Mouse (Mus musculus): ENCODE measurements around the gene Olfm2. TPM values are rescaled to one million over a fixed set of nuclear protein-coding genes. Genes with fewer than 3 reads are reported as not detected.

The Olfm2 gene
- under 1 TPM; 0.20 TPM for total RNA-seq (2021)
- long read RNA-seq, experiment 1: 0 reads
- long read RNA-seq, experiment 2, partial matches to known transcripts: 0 of 1 reads
- long read RNA-seq, experiment 2, other reads (novel, unspliced or antisense): 1 of 1 reads

GRCm38 (mm10) chr9:20746017-20746660 lies at the start of gene Olfm2:
Gene Olfm2, minus strand, starts transcription at chr9:20746349.
- H3K4me3 ChIP-seq: peak within 1 kb of the TSS; percentile 43
- DNase-seq: no peak
- intact Hi-C loops (cut with DNase I): no loop called here
- no peak within 1 kb of the TSS for H3K27ac ChIP-seq
- TF ChIP-seq CTCF (IDR thresholded peaks at IDR 0.05): no peak

GRCm38 (mm10) chr9:20794108-20794806 lies 48.1 kb upstream of the Olfm2 start:
- H3K4me3 ChIP-seq: no peak overlapping the region
- DNase-seq: peak; percentile 60
- intact Hi-C loops (cut with DNase I): no loop called here
- TF ChIP-seq CTCF (IDR thresholded peaks at IDR 0.05): no peak
- H3K27ac ChIP-seq: peak overlapping the region; percentile 71

- no peak overlapping the region for H3K4me3 ChIP-seq
- no peak for TF ChIP-seq CTCF (IDR thresholded peaks at IDR 0.05)
- no peak for DNase-seq
- intact Hi-C loops (cut with DNase I): no loop called here
- no peak overlapping the region for H3K27ac ChIP-seq
Observed at GRCm38 (mm10) chr9:20790345-20790744, 44.2 kb upstream of the Olfm2 start.

- no peak for DNase-seq
- no peak overlapping the region for H3K4me3 ChIP-seq
- H3K27ac ChIP-seq: no peak overlapping the region
- TF ChIP-seq CTCF (IDR thresholded peaks at IDR 0.05): no peak
- intact Hi-C loops (cut with DNase I): no loop called here
Observed at GRCm38 (mm10) chr9:20789651-20790050, 43.5 kb upstream of the Olfm2 start.

GRCm38 (mm10) chr9:20787992-20788391 lies 41.8 kb upstream of the Olfm2 start:
- H3K27ac ChIP-seq: no peak overlapping the region
- intact Hi-C loops (cut with DNase I): no loop called here
- no peak for DNase-seq
- TF ChIP-seq CTCF (IDR thresholded peaks at IDR 0.05): peak; percentile 14; the same call in 1 of the 2 replicates
- no peak overlapping the region for H3K4me3 ChIP-seq

- no peak overlapping the region for H3K27ac ChIP-seq
- H3K4me3 ChIP-seq: no peak overlapping the region
- intact Hi-C loops (cut with DNase I): no loop called here
- DNase-seq: no peak
- TF ChIP-seq CTCF (IDR thresholded peaks at IDR 0.05): no peak
Observed at GRCm38 (mm10) chr9:20785055-20785454, 38.9 kb upstream of the Olfm2 start.

GRCm38 (mm10) chr9:20781286-20781685 lies 35.1 kb upstream of the Olfm2 start:
- Histone ChIP-seq H3K4me3 (no peak overlapping the region), H3K27ac (no peak overlapping the region)
- DNase-seq: no peak
- intact Hi-C loops (cut with DNase I): no loop called here
- no peak for TF ChIP-seq CTCF (IDR thresholded peaks at IDR 0.05)

GRCm38 (mm10) chr9:20765274-20765673 lies 19.1 kb upstream of the Olfm2 start:
- Histone ChIP-seq H3K4me3 (no peak overlapping the region), H3K27ac (no peak overlapping the region)
- intact Hi-C loops (cut with DNase I): no loop called here
- TF ChIP-seq CTCF (IDR thresholded peaks at IDR 0.05): no peak
- DNase-seq: no peak

- Histone ChIP-seq H3K27ac (no peak overlapping the region), H3K4me3 (no peak overlapping the region)
- DNase-seq: peak; percentile 37
- intact Hi-C loops (cut with DNase I): no loop called here
- no peak for TF ChIP-seq CTCF (IDR thresholded peaks at IDR 0.05)
Observed at GRCm38 (mm10) chr9:20763099-20763498, 16.9 kb upstream of the Olfm2 start.

GRCm38 (mm10) chr9:20762197-20762961 lies 16.2 kb upstream of the Olfm2 start:
- DNase-seq: no peak
- H3K4me3 ChIP-seq: no peak overlapping the region
- no peak for TF ChIP-seq CTCF (IDR thresholded peaks at IDR 0.05)
- intact Hi-C loops (cut with DNase I): no loop called here
- no peak overlapping the region for H3K27ac ChIP-seq

GRCm38 (mm10) chr9:20761388-20761787 lies 15.2 kb upstream of the Olfm2 start:
- DNase-seq: no peak
- Histone ChIP-seq H3K27ac (peak overlapping the region; percentile 76), H3K4me3 (no peak overlapping the region)
- intact Hi-C loops (cut with DNase I): no loop called here
- TF ChIP-seq CTCF (IDR thresholded peaks at IDR 0.05): no peak

- no peak overlapping the region for H3K4me3 ChIP-seq
- intact Hi-C loops (cut with DNase I): no loop called here
Observed at GRCm38 (mm10) chr9:20760813-20761212, 14.7 kb upstream of the Olfm2 start.

GRCm38 (mm10) chr9:20758896-20759295 lies 12.7 kb upstream of the Olfm2 start:
- no peak for TF ChIP-seq CTCF (IDR thresholded peaks at IDR 0.05)
- intact Hi-C loops (cut with DNase I): no loop called here
- peak overlapping the region; percentile 46 for H3K27ac ChIP-seq
- H3K4me3 ChIP-seq: no peak overlapping the region
- DNase-seq: peak; percentile 61

More at GRCm38 (mm10) chr9:20760813-20761212, 14.7 kb upstream of the Olfm2 start:
- peak; percentile 90 for DNase-seq
- TF ChIP-seq CTCF (IDR thresholded peaks at IDR 0.05): no peak
- H3K27ac ChIP-seq: peak overlapping the region; percentile 76
